Mouse (Mus musculus): ENCODE measurements around the gene Chpf2.

DNA sequence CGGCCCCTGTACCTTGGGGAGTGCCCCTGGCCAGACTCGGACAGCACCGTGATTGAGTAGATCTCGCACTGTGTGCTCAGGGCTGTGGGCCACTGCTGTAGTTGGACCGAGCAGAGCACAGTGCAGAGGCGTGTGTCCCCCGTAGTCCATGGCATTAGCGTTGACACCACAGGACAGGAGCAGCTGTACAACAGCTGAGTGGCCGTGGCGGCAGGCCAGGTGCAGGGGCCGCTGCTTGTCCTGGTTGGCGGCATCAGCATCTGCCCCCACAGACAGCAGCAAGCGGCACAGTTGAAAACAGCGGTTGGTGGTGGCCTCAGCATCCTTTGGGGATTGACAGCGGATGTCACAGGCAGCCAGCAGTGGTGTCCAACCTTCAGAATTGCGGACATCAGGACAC is 48.9 kb upstream of the Chpf2 start:
- TF ChIP-seq CTCF (IDR thresholded peaks at IDR 0.05; ENCODE audit: low read depth) (no peak), EP300 (optimal IDR thresholded peaks at IDR 0.05) (no peak)

All from stomach, postnatal 0 days (tissue).